Mouse (Mus musculus) G1E-ER4 (cell line): ENCODE data around the gene Akap13. TPM values are rescaled to one million over a fixed set of nuclear protein-coding genes. Genes with fewer than 3 reads are reported as not detected.

Source experiments
- GATA1 ChIP-seq: IDR thresholded peaks from one replicate; pipeline ENCODE4 v1.8.0; 2012; ENCODE audit warnings: low read length, inconsistent platforms
- polyA plus RNA-seq: library from polyadenylated mRNA; stranded (reverse); fragments of >175 nt; gene quantifications from 2 replicates; pipeline ENCODE4 v1.2.3, GENCODE M21; 2012

The Akap13 gene
- polyA plus RNA-seq, 1 experiment, result 2.8 TPM

DNA sequence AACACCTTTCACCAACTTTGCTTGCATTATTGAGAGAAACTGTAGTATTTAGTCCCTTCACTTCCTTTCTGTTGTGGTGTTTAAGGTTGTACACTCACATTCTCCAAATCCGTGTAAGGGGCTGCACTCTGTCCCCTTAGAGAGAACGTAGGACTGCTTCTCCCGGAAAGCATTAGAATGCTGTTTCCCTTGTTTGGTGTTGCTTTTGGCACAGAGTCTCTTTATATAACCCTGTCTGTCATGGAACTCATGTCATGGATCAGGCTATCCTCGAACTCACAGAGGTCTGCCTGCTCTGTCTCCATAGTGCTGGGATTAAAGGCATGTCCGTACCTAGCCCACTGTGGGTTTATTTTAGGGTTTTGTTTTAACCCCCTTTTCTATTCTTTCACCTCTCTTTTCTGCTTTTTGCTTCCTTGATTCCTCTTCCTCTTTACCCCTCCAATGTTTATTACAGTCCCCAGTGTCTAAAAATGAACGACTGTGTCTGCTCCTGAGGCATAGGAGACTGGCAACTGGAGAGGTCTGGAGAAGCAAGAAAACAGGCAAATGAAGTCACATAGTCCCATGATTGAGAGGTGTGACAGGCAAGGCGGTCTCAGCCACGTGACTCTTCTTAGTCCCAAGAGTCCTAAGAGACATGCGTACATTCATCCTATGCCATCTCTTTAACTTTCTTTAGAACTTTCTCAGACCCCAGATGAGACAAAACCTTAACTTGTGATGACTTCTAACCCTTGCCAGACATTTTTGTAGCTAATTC is 186.3 kb downstream of the Akap13 start:
- TF ChIP-seq GATA1, result no peak

DNA sequence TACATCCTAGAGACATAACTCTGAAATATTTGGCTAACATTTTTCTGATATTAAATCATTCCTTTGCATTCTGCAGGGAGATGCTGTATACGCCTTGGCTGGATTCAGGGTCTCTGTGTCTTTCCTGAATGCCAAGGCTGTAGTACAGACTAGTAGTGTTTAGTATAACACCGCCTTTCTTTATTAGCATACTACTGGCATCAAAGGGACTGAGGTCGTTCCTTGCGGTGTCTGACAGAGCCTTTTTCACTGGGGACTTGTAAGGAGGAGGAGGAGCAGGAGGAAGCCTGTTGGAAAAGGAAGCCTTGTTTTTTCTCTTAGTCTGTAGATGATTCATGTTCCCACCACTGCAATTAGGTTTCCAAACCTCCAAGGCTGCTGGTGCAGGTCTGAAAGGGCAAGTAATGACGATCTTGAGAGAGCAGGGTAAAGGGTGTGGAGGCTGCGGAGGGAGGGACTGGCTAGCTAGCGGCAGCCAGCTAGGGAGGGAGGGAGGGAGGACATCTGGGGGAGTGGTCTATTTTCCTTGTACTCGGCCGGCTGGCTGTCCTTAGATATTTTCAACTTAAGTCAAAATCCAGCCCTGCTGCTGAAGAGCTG is 186.9 kb downstream of the Akap13 start:
- TF ChIP-seq GATA1, result no peak

DNA sequence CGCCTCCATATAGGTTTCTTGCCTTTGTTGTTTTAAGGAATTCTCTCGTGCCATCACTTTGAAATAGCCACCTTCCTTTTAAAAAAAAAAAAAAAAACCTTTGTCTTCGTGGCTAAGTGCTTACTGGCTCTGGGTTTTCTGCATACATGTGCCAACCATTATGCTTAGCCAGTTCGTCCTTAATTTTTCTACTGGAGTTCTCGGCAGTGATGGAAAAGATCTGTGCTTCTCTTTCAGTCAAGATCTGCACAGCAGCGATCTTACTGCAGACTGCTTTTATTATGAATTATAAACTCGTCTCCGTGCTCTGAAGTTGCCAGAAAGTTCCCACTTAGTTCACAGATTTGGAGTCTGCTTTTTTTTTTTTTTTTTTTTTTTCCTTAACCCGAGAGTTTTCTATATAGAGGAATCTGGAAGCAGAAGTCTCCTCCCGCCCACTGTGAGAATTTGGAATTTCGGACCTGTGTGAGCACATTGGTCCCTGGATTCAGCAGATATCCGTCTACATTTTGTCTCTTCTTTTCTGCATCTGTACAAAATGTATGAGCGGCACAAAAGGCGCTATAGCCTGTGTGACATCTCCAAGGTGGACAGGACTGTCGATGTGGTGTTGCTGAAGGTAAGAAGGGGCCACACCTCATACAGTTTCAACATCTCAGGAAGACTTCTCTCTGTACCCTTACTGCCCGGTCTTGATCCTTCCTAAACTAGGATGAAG is 187.7 kb downstream of the Akap13 start:
- TF ChIP-seq GATA1, result no peak

DNA sequence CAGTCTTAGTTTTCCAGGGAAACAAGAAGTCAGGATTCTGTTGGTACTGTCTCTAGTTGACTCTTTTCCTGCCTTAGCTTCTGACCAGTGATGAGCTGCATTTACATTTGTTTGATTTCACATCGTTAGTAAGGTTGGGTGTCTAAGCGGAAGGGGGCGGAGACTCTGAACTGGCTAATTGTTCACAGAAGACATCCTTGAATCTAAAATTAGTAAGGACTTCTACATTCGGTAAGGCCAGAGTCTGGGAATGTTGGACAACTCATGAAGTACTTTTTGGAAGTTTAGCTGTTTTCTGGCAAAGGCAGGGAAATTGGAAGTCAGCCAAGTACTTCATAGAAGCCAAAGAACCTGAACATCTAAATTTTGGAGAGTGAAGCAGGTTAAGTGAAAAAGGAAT is 188.7 kb downstream of the Akap13 start:
- TF ChIP-seq GATA1, result no peak

DNA sequence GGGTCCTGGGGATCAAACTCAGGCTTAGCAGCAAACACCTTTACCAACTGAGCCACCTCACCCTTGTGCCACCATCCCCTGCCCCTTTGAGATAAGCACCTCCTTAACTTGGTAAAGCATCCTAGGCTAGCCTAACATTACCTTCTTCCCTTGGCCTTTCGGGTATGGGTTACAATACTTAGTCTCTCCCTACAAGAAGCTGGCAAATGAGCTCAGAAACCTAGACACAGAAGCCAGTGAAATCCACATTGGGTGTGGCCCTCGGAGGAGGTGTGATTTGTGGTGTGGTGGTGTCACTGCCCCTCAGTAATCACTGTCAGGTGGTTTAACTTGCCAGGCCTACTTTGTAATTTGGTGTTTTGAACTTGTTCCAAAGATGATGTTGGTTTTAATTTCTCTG is 189.3 kb downstream of the Akap13 start:
- no peak for TF ChIP-seq GATA1

DNA sequence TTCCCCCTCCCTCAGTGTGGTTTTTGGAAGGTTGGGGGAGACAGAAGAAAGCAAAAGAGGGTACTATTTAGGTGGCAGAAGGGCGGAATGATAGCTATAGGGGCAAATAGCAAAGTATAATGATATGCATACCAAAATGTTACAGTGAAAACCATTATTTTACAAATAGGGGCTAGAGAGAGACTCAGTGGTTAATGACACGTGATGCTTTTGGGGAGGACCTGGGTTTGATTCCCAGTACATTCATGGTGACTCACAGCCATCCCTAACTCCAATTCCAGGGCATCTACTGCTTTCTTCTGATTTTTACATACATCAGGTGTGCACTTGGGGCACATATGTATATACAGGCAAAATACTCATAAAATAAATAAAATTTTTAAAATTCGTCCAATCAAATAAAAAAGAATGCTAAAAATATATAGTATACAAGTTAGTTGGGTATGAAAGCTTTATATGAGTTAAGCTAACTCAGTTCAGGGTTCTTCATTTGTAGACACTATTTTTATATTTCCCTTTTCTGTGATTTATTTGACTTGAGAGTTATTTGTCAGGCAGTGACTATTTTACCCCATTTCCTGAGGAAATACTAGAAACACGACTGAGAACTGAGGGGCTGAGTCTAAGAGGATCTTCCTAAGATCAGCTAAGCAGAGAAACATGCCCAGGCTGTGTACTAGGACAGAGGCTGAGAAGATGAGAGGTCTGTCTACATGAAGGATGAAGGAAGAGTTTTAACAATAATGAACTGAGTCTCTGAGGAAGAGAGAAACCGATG is 190.0 kb downstream of the Akap13 start:
- TF ChIP-seq GATA1, result no peak

DNA sequence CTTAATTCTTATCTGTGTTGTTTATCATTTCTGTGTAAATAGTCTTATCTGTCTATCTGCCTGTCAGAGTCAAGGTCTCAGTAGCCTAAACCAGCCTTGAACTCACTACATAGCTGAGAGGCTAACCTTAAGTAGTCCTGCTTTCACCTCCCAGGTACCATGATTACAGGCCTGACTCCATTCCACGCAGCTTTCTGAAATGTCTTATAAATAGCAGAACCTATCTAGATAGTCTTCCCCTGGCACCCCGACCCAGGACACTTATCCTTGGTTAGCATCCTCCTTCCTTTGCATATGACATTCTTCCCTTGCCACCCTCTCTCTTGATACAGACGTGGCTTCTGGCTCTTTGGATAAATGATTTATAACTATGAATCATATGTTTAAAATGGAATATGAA is 192.7 kb downstream of the Akap13 start:
- no peak for TF ChIP-seq GATA1

DNA sequence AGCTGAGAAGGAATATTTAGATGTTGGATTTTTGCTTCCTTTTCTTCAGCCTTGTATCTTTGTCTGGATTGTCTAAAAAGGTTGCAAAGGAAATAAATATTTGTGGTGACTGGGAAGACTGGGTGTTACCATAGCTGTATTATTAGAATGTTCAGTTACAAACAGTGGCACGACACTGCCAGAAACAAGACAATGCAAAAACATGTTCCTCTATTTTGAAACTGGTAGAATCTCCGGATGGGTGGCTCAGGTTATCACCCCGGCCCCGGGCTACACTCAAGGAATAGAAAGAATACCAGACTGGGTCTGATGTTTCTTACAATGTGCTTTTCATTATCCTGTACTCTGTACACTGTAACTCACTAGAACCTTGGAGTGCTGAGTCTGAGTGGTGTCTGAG is 193.6 kb downstream of the Akap13 start:
- no peak for TF ChIP-seq GATA1

DNA sequence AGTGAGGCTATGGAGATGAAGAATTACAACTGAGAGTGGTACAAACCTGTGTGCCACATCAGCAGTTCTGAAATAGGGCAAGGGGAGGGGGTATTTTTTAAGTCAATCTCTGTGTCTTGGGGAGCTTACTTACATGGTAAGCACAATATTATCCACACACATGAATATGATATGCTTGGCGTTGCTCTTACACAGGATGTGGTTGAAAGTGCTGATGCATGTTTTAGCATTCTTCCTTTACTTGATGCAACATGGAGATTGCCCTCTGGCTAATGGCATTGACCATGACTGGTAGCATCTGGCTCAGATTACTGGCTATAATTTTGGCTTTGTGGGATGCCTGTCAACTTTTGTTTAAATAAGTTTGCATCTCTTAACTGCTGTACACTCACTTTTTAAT is 194.6 kb downstream of the Akap13 start:
- no peak for TF ChIP-seq GATA1

DNA sequence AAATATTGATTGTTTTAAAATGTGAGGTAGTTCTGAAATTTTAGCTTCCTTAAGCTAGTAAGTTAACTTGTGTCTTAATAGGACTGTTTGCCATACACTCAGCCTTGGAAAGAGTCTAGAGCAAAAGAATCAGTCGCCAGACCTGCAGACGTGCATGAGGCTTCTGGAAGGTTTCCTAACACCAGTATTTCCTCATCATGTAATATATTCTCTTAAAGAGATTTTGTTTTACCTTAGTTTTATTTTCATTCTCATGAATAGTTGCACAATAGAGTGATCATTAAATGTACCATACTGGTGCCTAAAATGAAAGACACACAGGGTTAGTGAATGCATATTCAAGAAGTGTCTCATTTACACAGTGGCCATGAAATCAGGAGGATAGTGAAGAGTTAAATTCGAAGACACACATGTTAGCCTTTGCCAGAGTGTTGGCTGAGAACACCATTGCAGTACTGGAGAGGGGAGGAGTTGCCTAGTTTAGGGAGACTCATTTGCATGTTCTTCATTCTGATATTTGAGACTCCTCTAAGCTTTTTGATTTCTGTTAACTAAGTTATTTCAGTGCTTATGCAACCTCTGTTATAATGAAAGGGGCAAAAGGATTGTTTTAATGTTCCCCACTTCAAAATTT is 198.5 kb downstream of the Akap13 start:
- TF ChIP-seq GATA1, result no peak

DNA sequence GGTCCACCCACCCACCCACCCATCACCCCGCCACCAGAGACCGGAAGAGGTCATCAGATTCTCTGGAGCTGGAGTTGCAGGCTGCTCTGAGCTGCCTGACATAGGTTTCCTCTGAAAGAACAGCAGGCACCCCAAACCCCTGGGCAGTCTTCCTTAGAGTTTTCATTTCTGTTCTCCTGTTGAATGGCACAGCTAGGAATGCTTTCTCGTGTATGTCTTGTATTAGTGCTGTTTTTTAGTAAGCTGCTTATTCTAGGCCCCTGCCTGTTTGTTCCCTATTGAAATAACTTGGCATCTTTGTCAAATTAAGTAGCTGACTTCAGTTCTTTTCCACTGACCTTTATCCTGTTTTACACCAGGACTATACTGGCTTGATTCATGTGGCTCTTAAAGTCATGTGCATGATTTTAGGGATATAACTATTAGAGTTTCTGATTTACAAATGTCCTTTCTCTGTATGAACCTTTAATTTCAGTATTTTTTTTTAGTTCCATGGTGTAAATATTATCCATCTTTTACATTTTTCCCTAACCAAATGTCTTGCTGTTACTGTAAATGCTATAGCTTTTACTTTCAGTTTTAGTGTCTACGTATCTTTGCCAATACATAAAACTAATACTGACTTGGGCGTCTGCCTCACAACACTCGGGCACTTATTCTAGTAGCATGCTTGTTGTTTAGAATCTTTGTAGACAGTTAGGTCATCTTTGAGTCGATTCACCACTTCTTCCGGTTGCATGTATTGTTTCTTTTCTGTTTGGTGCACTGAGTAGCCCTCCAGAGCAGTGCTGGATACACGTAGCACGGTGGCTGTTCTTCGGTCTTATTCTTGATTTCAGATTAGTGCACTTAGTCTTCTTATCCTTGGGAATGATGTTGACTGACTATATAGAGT is 200.1 kb downstream of the Akap13 start:
- no peak for TF ChIP-seq GATA1

DNA sequence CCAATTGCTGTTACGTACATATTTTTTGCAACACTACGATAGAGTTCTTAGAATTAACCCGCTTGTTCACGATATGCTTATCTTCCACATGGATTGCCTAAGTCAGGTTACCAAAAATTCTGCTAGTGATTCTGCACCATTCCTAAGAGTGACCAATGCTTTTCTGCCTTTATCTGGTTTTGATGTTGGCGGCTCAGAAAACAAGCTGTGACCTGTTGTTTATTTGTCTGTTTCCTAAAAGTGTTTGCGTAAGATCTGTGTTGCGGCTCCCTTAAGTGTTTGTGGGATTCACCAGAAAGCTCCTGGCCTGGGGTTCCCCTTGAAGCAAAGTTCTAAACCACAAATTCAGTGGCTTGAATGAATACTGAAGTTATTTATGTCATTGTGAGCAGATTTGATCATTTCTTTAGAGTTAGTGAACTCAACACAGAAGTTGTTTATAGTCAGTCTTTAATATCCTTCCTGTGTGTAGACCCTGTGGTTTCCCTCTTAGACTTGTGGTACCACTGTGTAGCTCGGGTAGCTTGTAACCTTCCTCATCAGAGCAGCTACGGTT is 201.0 kb downstream of the Akap13 start:
- peak; percentile 51 for TF ChIP-seq GATA1

DNA sequence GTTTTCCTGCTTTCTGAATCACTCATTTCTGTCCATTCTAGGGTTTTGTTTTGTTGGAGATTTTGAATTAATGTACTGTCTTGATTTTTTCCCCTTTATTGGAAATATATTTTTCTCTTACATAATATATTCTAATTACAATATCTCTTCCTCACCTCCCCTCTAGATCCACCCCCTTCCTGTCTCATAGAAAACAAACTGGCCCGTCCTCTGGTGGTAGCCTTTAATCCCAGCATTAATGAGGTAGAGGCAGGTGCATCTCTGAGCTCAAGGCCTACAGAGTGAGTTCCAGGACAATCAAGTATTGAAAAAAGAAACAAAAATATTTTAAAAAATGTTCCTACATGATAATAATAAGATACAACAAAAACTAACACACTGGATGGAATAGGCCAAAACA is 201.6 kb downstream of the Akap13 start:
- no peak for TF ChIP-seq GATA1

DNA sequence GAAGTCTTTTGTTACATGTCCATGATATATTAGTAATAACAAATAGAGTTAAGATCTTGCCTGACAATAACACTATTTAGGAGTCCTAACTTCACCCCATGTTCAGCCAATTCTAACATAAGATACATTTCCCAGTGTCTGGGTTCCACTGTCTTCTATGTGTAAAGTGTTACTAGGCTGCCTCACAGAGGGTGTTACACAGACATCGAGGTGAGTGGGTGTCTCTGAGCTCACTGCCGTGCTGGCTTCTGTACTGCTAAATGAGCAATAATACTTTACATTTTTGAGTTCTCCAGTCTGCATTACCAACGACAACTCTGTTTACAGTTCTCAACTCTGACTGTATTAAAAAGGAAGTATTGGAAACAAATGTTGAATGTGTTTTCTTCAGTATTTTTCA is 209.1 kb downstream of the Akap13 start:
- no peak for TF ChIP-seq GATA1

DNA sequence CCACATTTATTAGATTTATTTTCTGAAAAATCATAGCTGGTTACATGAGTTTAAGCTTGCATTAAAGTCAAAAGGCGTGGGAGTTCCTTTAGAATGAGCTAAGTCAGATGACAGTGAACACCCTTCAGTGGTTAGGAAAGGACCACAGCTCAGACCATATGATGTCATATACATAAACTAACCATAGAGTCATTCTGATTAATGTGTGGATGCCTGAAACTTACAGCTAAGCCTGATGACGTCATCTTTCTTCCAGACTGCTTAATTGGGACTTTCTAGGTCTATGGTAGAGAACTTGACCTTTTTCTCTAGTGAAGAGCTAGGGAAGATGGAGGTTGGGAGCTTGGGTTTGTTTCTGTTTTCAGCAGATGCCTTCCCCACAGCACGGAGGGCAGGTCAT is 211.6 kb downstream of the Akap13 start:
- no peak for TF ChIP-seq GATA1
